Mouse (Mus musculus): ENCODE data around the gene Zcchc7. TPM values are rescaled to one million over a fixed set of nuclear protein-coding genes. Genes with fewer than 3 reads are reported as not detected.

Zcchc7 gene
- total and polyA plus RNA-seq, 2 experiments from 2014 or later: 18.9 to 31.6 TPM

GRCm38 (mm10) chr4:44958776-44959175 is 203.1 kb downstream of the Zcchc7 start:
- Histone ChIP-seq H3K4me1 (ENCODE audit: insufficient read depth, low read length) (no peaks in the 10 kb centered on the region), H3K9me3 (ENCODE audit: low read length) (no peaks in the 10 kb centered on the region), H3K27ac (no peak overlapping the region), H3K9ac (replicated peaks; ENCODE audit: low read length) (no peak overlapping the region), H3K27me3 (ENCODE audit: insufficient read depth, low read length) (no peaks in the 10 kb centered on the region), H3K4me3 (ENCODE audit: low read length) (no peak overlapping the region), H3K36me3 (ENCODE audit: insufficient read depth, low read length) (no peaks in the 10 kb centered on the region), H3K4me2 (ENCODE audit: low read depth, low read length) (no peak overlapping the region)
- DNase-seq (ENCODE audit: low spot score): no peak
- no peak for TF ChIP-seq CTCF (IDR thresholded peaks at IDR 0.05; ENCODE audit: low read depth)
- no peak for ATAC-seq
- WGBS: 89% methylated on average over 9 of the region's 9 CpGs

GRCm38 (mm10) chr4:44959220-44959619 is 203.5 kb downstream of the Zcchc7 start:
- TF ChIP-seq CTCF (IDR thresholded peaks at IDR 0.05; ENCODE audit: low read depth): no peak
- H3K4me2 ChIP-seq (ENCODE audit: low read depth, low read length): no peak overlapping the region
- no peak overlapping the region for H3K9ac ChIP-seq (replicated peaks; ENCODE audit: low read length)
- no peaks in the 10 kb centered on the region for H3K4me1 ChIP-seq (ENCODE audit: insufficient read depth, low read length)
- 92% methylated on average over 13 of the region's 13 CpGs for WGBS
- H3K4me3 ChIP-seq (ENCODE audit: low read length): no peak overlapping the region
- ATAC-seq: no peak
- H3K36me3 ChIP-seq (ENCODE audit: insufficient read depth, low read length): no peaks in the 10 kb centered on the region
- no peaks in the 10 kb centered on the region for H3K9me3 ChIP-seq (ENCODE audit: low read length)
- no peaks in the 10 kb centered on the region for H3K27me3 ChIP-seq (ENCODE audit: insufficient read depth, low read length)
- no peak for DNase-seq (ENCODE audit: low spot score)
- H3K27ac ChIP-seq: no peak overlapping the region

- no peak for DNase-seq (ENCODE audit: low spot score)
- Histone ChIP-seq H3K9me3 (ENCODE audit: low read length) (no peaks in the 10 kb centered on the region), H3K4me2 (ENCODE audit: low read depth, low read length) (no peak overlapping the region), H3K36me3 (ENCODE audit: insufficient read depth, low read length) (no peaks in the 10 kb centered on the region), H3K9ac (replicated peaks; ENCODE audit: low read length) (no peak overlapping the region), H3K4me3 (ENCODE audit: low read length) (no peak overlapping the region), H3K27ac (no peak overlapping the region), H3K27me3 (ENCODE audit: insufficient read depth, low read length) (no peaks in the 10 kb centered on the region), H3K4me1 (ENCODE audit: insufficient read depth, low read length) (no peaks in the 10 kb centered on the region)
- no peak for TF ChIP-seq CTCF (IDR thresholded peaks at IDR 0.05; ENCODE audit: low read depth)
- no peak for ATAC-seq
- WGBS: 69% methylated on average over 11 of the region's 11 CpGs
These were observed 207.5 kb downstream of the Zcchc7 start for GRCm38 (mm10) chr4:44963156-44963555.

GRCm38 (mm10) chr4:44965175-44965574 is 209.5 kb downstream of the Zcchc7 start:
- H3K4me1 ChIP-seq (ENCODE audit: insufficient read depth, low read length): no peaks in the 10 kb centered on the region
- no peak overlapping the region for H3K4me2 ChIP-seq (ENCODE audit: low read depth, low read length)
- H3K27me3 ChIP-seq (ENCODE audit: insufficient read depth, low read length): no peaks in the 10 kb centered on the region
- H3K9me3 ChIP-seq (ENCODE audit: low read length): no peaks in the 10 kb centered on the region
- WGBS: 84% methylated on average over 2 of the region's 2 CpGs
- DNase-seq (ENCODE audit: low spot score): no peak
- H3K27ac ChIP-seq: no peak overlapping the region
- no peak for TF ChIP-seq CTCF (IDR thresholded peaks at IDR 0.05; ENCODE audit: low read depth)
- no peak for ATAC-seq
- no peak overlapping the region for H3K4me3 ChIP-seq (ENCODE audit: low read length)
- H3K36me3 ChIP-seq (ENCODE audit: insufficient read depth, low read length): no peaks in the 10 kb centered on the region
- H3K9ac ChIP-seq (replicated peaks; ENCODE audit: low read length): no peak overlapping the region

- H3K36me3 ChIP-seq (ENCODE audit: insufficient read depth, low read length): no peaks in the 10 kb centered on the region
- no peak overlapping the region for H3K27ac ChIP-seq
- no peak overlapping the region for H3K4me3 ChIP-seq (ENCODE audit: low read length)
- H3K9ac ChIP-seq (replicated peaks; ENCODE audit: low read length): no peak overlapping the region
- ATAC-seq (no peak), DNase-seq (ENCODE audit: low spot score) (no peak)
- no peaks in the 10 kb centered on the region for H3K9me3 ChIP-seq (ENCODE audit: low read length)
- no peak overlapping the region for H3K4me2 ChIP-seq (ENCODE audit: low read depth, low read length)
- H3K27me3 ChIP-seq (ENCODE audit: insufficient read depth, low read length): no peaks in the 10 kb centered on the region
- 89% methylated on average over 3 of the region's 3 CpGs for WGBS
- TF ChIP-seq CTCF (IDR thresholded peaks at IDR 0.05; ENCODE audit: low read depth): no peak
- no peaks in the 10 kb centered on the region for H3K4me1 ChIP-seq (ENCODE audit: insufficient read depth, low read length)
These were observed 210.1 kb downstream of the Zcchc7 start for GRCm38 (mm10) chr4:44965736-44966135.

- no peak for DNase-seq (ENCODE audit: low spot score)
- Histone ChIP-seq H3K9me3 (ENCODE audit: low read length) (no peaks in the 10 kb centered on the region), H3K4me1 (ENCODE audit: insufficient read depth, low read length) (no peaks in the 10 kb centered on the region), H3K36me3 (ENCODE audit: insufficient read depth, low read length) (no peaks in the 10 kb centered on the region), H3K27me3 (ENCODE audit: insufficient read depth, low read length) (no peaks in the 10 kb centered on the region), H3K27ac (no peak overlapping the region), H3K4me2 (ENCODE audit: low read depth, low read length) (no peak overlapping the region), H3K4me3 (ENCODE audit: low read length) (no peak overlapping the region), H3K9ac (replicated peaks; ENCODE audit: low read length) (no peak overlapping the region)
- WGBS: 83% methylated on average over 8 of the region's 8 CpGs
- no peak for TF ChIP-seq CTCF (IDR thresholded peaks at IDR 0.05; ENCODE audit: low read depth)
- ATAC-seq: no peak
These were observed 211.7 kb downstream of the Zcchc7 start for GRCm38 (mm10) chr4:44967402-44967801.

- Histone ChIP-seq H3K27me3 (ENCODE audit: insufficient read depth, low read length) (no peaks in the 10 kb centered on the region), H3K9ac (replicated peaks; ENCODE audit: low read length) (no peak overlapping the region), H3K27ac (no peak overlapping the region), H3K36me3 (ENCODE audit: insufficient read depth, low read length) (no peaks in the 10 kb centered on the region), H3K4me2 (ENCODE audit: low read depth, low read length) (no peak overlapping the region), H3K9me3 (ENCODE audit: low read length) (no peaks in the 10 kb centered on the region), H3K4me1 (ENCODE audit: insufficient read depth, low read length) (peaks cover 3% of the 10 kb centered on the region), H3K4me3 (ENCODE audit: low read length) (no peak overlapping the region)
- 92% methylated on average over 7 of the region's 7 CpGs for WGBS
- ATAC-seq (no peak), DNase-seq (ENCODE audit: low spot score) (no peak)
- TF ChIP-seq CTCF (IDR thresholded peaks at IDR 0.05; ENCODE audit: low read depth): no peak
These were observed 214.4 kb downstream of the Zcchc7 start for GRCm38 (mm10) chr4:44970056-44970455.

Measured in hindbrain, postnatal 0 days (tissue).